In the genomic region with DNA sequence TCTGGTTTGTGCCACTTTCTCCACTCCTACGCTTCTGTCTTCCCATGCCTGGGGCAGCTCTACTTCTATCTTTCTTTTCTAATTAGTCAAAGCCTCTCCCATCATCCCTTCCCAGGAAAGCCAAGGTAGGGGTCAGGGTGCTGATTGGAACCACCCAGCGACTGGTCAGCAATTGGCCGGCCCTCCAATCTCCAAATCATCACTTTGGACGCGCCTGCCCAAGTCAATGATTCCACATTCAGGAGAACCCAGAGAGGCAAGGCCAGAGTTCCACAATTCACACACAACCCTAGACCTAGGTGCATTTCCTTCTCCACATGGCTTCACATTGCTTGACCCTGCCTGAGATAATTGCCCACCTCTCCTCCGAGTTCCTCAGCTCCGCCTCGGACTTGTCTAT, we compare ENCODE assay signal across 8 mouse cellular contexts. TPM values are rescaled to one million over a fixed set of nuclear protein-coding genes. Genes with fewer than 3 reads are reported as not detected.
DNase-seq lines count a peak whose midpoint lies in the region; ATAC-seq and TF ChIP-seq lines count a peak whose summit lies in the region.

No protein-coding gene starts in this region.

- H3K4me3 ChIP-seq in bone marrow macrophage, adult 2 months (ENCODE audit: insufficient read depth, low read length): peak overlapping the region; percentile 70
- H3K4me3 ChIP-seq in hindbrain, embryonic 14.5 days (replicated peaks; ENCODE audit: low read length): peak overlapping the region; percentile 70
- peak overlapping the region; percentile 60 for H3K4me3 ChIP-seq in liver, postnatal 0 days (ENCODE audit: low read depth, low read length)

- 17% methylated on average over 8 of the region's 8 CpGs for WGBS in hindbrain, embryonic 14.5 days
- 32% methylated on average over 8 of the region's 8 CpGs for WGBS in liver, postnatal 0 days (ENCODE audit: insufficient replicate concordance)

- no peaks in the 10 kb centered on the region for H3K36me3 ChIP-seq in hindbrain, embryonic 14.5 days (replicated peaks; ENCODE audit: control insufficient read depth, insufficient read depth)
- H3K36me3 ChIP-seq in liver, postnatal 0 days (replicated peaks; ENCODE audit: insufficient read depth, low read length): no peaks in the 10 kb centered on the region

- TF ChIP-seq CTCF in bone marrow macrophage, adult 2 months (IDR thresholded peaks at IDR 0.05; ENCODE audit: low read depth, low read length): 0 out of 2 replicates have a peak, but pooled peaks have one; percentile 10
- no peak for TF ChIP-seq CTCF in liver, postnatal 0 days (IDR thresholded peaks at IDR 0.05; ENCODE audit: low read depth)

- H3K27ac ChIP-seq in bone marrow macrophage, adult 2 months (ENCODE audit: insufficient read depth, low read depth, low read length): no peak overlapping the region
- H3K27ac ChIP-seq in hindbrain, embryonic 14.5 days: no peak overlapping the region
- H3K27ac ChIP-seq in liver, postnatal 0 days (ENCODE audit: low read depth): peak overlapping the region; percentile 68

- no peaks in the 10 kb centered on the region for H3K9me3 ChIP-seq in hindbrain, embryonic 14.5 days (ENCODE audit: control insufficient read depth, low read length)
- no peaks in the 10 kb centered on the region for H3K9me3 ChIP-seq in liver, postnatal 0 days (ENCODE audit: low read length)

- H3K9ac ChIP-seq in hindbrain, embryonic 14.5 days: peak overlapping the region; percentile 83
- peak overlapping the region; percentile 71 for H3K9ac ChIP-seq in liver, postnatal 0 days (replicated peaks)

- peaks cover 38% of the 10 kb centered on the region for H3K27me3 ChIP-seq in hindbrain, embryonic 14.5 days (ENCODE audit: control insufficient read depth, insufficient read depth, low read length)
- peaks cover 6% of the 10 kb centered on the region; the same call in 1 of the 2 replicates for H3K27me3 ChIP-seq in liver, postnatal 0 days (ENCODE audit: insufficient read depth, low read length)

- TF ChIP-seq EP300 in liver, postnatal 0 days (IDR thresholded peaks at IDR 0.05; ENCODE audit: low read depth): no peak

- no peak for TF ChIP-seq POLR2A in bone marrow macrophage, adult 2 months (IDR thresholded peaks at IDR 0.05; ENCODE audit: borderline replicate concordance, low read depth, low read length)

- peaks cover 24% of the 10 kb centered on the region for H3K4me1 ChIP-seq in bone marrow macrophage, adult 2 months (ENCODE audit: control insufficient read depth, insufficient read depth, low read length)
- peaks cover 23% of the 10 kb centered on the region for H3K4me1 ChIP-seq in hindbrain, embryonic 14.5 days (replicated peaks; ENCODE audit: control insufficient read depth, insufficient read depth, low read length)
- peaks cover 28% of the 10 kb centered on the region for H3K4me1 ChIP-seq in liver, postnatal 0 days (ENCODE audit: insufficient read depth)

- peak; percentile 59 for DNase-seq in kidney, adult 11 months
- DNase-seq in kidney, postnatal 4 days: no peak
- no peak for DNase-seq in hindbrain, embryonic 14.5 days (ENCODE audit: low spot score)
- DNase-seq in liver, postnatal 0 days: no peak
- no peak for DNase-seq in urinary bladder, postnatal 36 days (ENCODE audit: low spot score in 2 of 2)
- DNase-seq in adipocyte (ENCODE audit: low spot score): no peak
- DNase-seq in Muller cell, postnatal 12 days (ENCODE audit: inconsistent ontology term): no peak

- ATAC-seq in hindbrain, embryonic 14.5 days (ENCODE audit: low FRiP score): no peak
- ATAC-seq in liver, postnatal 0 days: no peak

- peak overlapping the region; percentile 97 for H3K4me2 ChIP-seq in hindbrain, embryonic 14.5 days (replicated peaks)
- H3K4me2 ChIP-seq in liver, postnatal 0 days (ENCODE audit: low read depth, low read length): peak overlapping the region; percentile 76

RNA-seq across cellular contexts. Expression of a gene that starts 0.4 kb away (rescaled TPM):
- 26.1 and 29.6 TPM in 2 replicates for polyA plus RNA-seq in bone marrow macrophage, adult 2 months (2012; ENCODE audit: insufficient read depth, insufficient read length, missing spikeins)
- 6.9 and 7.7 TPM in 2 replicates for polyA plus RNA-seq in hindbrain, embryonic 14.5 days (2014; fragmentation: Nextera tagmentation; extraction: Ambion mirVana)
- polyA plus RNA-seq in liver, postnatal 0 days (2015; fragmentation: Nextera tagmentation; extraction: Ambion mirVana): 2.5 and 2.9 TPM in 2 replicates

RNA-seq across cellular contexts. Expression of a gene that starts 3.5 kb away (rescaled TPM):
- polyA plus RNA-seq in bone marrow macrophage, adult 2 months (2012; ENCODE audit: insufficient read depth, insufficient read length, missing spikeins): 26.1 and 33.8 TPM in 2 replicates
- 38.6 and 42.0 TPM in 2 replicates for polyA plus RNA-seq in hindbrain, embryonic 14.5 days (2014; fragmentation: Nextera tagmentation; extraction: Ambion mirVana)
- polyA plus RNA-seq in liver, postnatal 0 days (2015; fragmentation: Nextera tagmentation; extraction: Ambion mirVana): 14.9 and 17.8 TPM in 2 replicates

RNA-seq across cellular contexts. Expression of a gene that starts 39.4 kb away (rescaled TPM):
- polyA plus RNA-seq in bone marrow macrophage, adult 2 months (2012; ENCODE audit: insufficient read depth, insufficient read length, missing spikeins): 47.0 and 53.0 TPM in 2 replicates
- polyA plus RNA-seq in hindbrain, embryonic 14.5 days (2014; fragmentation: Nextera tagmentation; extraction: Ambion mirVana): 17.1 and 21.0 TPM in 2 replicates
- 29.8 and 34.7 TPM in 2 replicates for polyA plus RNA-seq in liver, postnatal 0 days (2015; fragmentation: Nextera tagmentation; extraction: Ambion mirVana)

RNA-seq across cellular contexts. Expression of a gene that starts 40.2 kb away (rescaled TPM):
- 0.37 and 0.67 TPM in 2 replicates for polyA plus RNA-seq in bone marrow macrophage, adult 2 months (2012; ENCODE audit: insufficient read depth, insufficient read length, missing spikeins)
- 0.79 and 0.85 TPM in 2 replicates for polyA plus RNA-seq in hindbrain, embryonic 14.5 days (2014; fragmentation: Nextera tagmentation; extraction: Ambion mirVana)
- polyA plus RNA-seq in liver, postnatal 0 days (2015; fragmentation: Nextera tagmentation; extraction: Ambion mirVana): 0.46 and 0.69 TPM in 2 replicates

RNA-seq across cellular contexts. Expression of a gene that starts 46.5 kb away (rescaled TPM):
- polyA plus RNA-seq in bone marrow macrophage, adult 2 months (2012; ENCODE audit: insufficient read depth, insufficient read length, missing spikeins): 26.8 and 28.3 TPM in 2 replicates
- 0.65 and 0.80 TPM in 2 replicates for polyA plus RNA-seq in hindbrain, embryonic 14.5 days (2014; fragmentation: Nextera tagmentation; extraction: Ambion mirVana)
- 11.3 and 13.5 TPM in 2 replicates for polyA plus RNA-seq in liver, postnatal 0 days (2015; fragmentation: Nextera tagmentation; extraction: Ambion mirVana)
